Mouse (Mus musculus) telencephalon, adult 2 months (tissue): Measurements from ENCODE around the gene Olfr65.
A peak's percentile ranks its signal among the peaks of the same experiment; 100 is the strongest.

ENCODE experiments used
- DNase-seq: peaks from one replicate; pipeline ENCODE4 v3.0.0-alpha.2; 2011; ENCODE audit warnings: low read depth, low spot score

Gene Olfr65

GRCm38 (mm10) chr7:103903187-103903586 lies at the start of gene Olfr65:
Gene Olfr65 (plus strand): TSS chr7:103903487.
- no peak for DNase-seq

GRCm38 (mm10) chr7:103854669-103855068 lies 48.6 kb upstream of the Olfr65 start:
- DNase-seq: no peak

- no peak for DNase-seq
Measured at GRCm38 (mm10) chr7:103859076-103859475, 44.2 kb upstream of the Olfr65 start.

- DNase-seq: no peak
Measured at GRCm38 (mm10) chr7:103860855-103861254, 42.4 kb upstream of the Olfr65 start.

- DNase-seq: no peak
Measured at GRCm38 (mm10) chr7:103861531-103861930, 41.8 kb upstream of the Olfr65 start.

GRCm38 (mm10) chr7:103865716-103866115 lies 37.6 kb upstream of the Olfr65 start:
- no peak for DNase-seq

GRCm38 (mm10) chr7:103870667-103871066 lies 32.6 kb upstream of the Olfr65 start:
- DNase-seq: no peak

GRCm38 (mm10) chr7:103873064-103873463 lies 30.2 kb upstream of the Olfr65 start:
- no peak for DNase-seq

GRCm38 (mm10) chr7:103874451-103874850 lies 28.8 kb upstream of the Olfr65 start:
- DNase-seq: no peak

- no peak for DNase-seq
Measured at GRCm38 (mm10) chr7:103877093-103877492, 26.2 kb upstream of the Olfr65 start.

- DNase-seq: no peak
Measured at GRCm38 (mm10) chr7:103886152-103886551, 17.1 kb upstream of the Olfr65 start, which contains the start of gene Olfr66. Gene Olfr66 (minus strand): TSS chr7:103886252.

GRCm38 (mm10) chr7:103894385-103894784 lies 8.9 kb upstream of the Olfr65 start, which contains the start of gene Olfr64:
Gene Olfr64 (minus strand): TSS chr7:103894485.
- DNase-seq: no peak

- no peak for DNase-seq
Measured at GRCm38 (mm10) chr7:103910047-103910446, 6.8 kb downstream of the Olfr65 start.

GRCm38 (mm10) chr7:103912969-103913511 lies 9.8 kb downstream of the Olfr65 start:
- DNase-seq: no peak

GRCm38 (mm10) chr7:103915338-103915737 lies 12.1 kb downstream of the Olfr65 start:
- no peak for DNase-seq

GRCm38 (mm10) chr7:103928525-103928924 lies 25.2 kb downstream of the Olfr65 start, which contains the start of gene Olfr631:
Gene Olfr631 (plus strand): TSS chr7:103928825.
- no peak for DNase-seq

GRCm38 (mm10) chr7:103934264-103934663 lies 31.0 kb downstream of the Olfr65 start, which contains the start of gene Olfr632:
Gene Olfr632 (plus strand): TSS chr7:103934347.
- DNase-seq: no peak

- peak; percentile 1 for DNase-seq
Measured at GRCm38 (mm10) chr7:103942730-103943129, 39.4 kb downstream of the Olfr65 start.

GRCm38 (mm10) chr7:103944137-103944536 lies 40.9 kb downstream of the Olfr65 start, which contains the start of gene Olfr633:
Gene Olfr633 (plus strand): TSS chr7:103944437.
- no peak for DNase-seq
